Mouse (Mus musculus): ENCODE data around the gene Nfkb1.

GRCm38 (mm10) chr3:135575126-135575525 lies 116.2 kb downstream of the Nfkb1 start:
- TF ChIP-seq CTCF (conservative IDR thresholded peaks at IDR 0.05; ENCODE audit: insufficient read depth, insufficient read length, low read depth, low read length), result no peak
- no peak for TF ChIP-seq POLR2A (IDR thresholded peaks at IDR 0.05; ENCODE audit: low read depth, low read length)

All from kidney, adult 2 months (tissue).